ENCODE assay signal across 8 mouse cellular contexts in genomic region chr4:133815635-133816503, GRCm38 (mm10). TPM values are rescaled to one million over a fixed set of nuclear protein-coding genes. Genes with fewer than 3 reads are reported as not detected.
DNase-seq lines count a peak whose midpoint lies in the region; ATAC-seq and TF ChIP-seq lines count a peak whose summit lies in the region.

No protein-coding gene starts in this region.

- 0 out of 2 replicates have a peak overlapping the region, but pooled peaks have one; percentile 13 for H3K27ac ChIP-seq in midbrain, embryonic 11.5 days (ENCODE audit: low read depth, low read length)
- H3K27ac ChIP-seq in midbrain, embryonic 16.5 days (ENCODE audit: low read length), result no peak overlapping the region
- H3K27ac ChIP-seq in forebrain, embryonic 14.5 days (ENCODE audit: low read depth, low read length), result no peak overlapping the region
- peak overlapping the region; percentile 57 for H3K27ac ChIP-seq in intestine, postnatal 0 days (ENCODE audit: low read depth, low read length)

- peak overlapping the region; percentile 25; the same call in 1 of the 2 replicates for H3K9ac ChIP-seq in midbrain, embryonic 11.5 days (ENCODE audit: low read length)
- no peak overlapping the region for H3K9ac ChIP-seq in midbrain, embryonic 16.5 days (ENCODE audit: low read depth, low read length)
- H3K9ac ChIP-seq in forebrain, embryonic 14.5 days (ENCODE audit: low read length), result 0 out of 2 replicates have a peak overlapping the region, but pooled peaks have one; percentile 21
- no peak overlapping the region for H3K9ac ChIP-seq in intestine, postnatal 0 days (ENCODE audit: low read depth, low read length)

- TF ChIP-seq CTCF in intestine, postnatal 0 days (IDR thresholded peaks at IDR 0.05; ENCODE audit: low read depth), result no peak

- 2% methylated on average over 16 of the region's 16 CpGs for WGBS in midbrain, embryonic 11.5 days
- WGBS in midbrain, embryonic 16.5 days, result 5% methylated on average over 16 of the region's 16 CpGs
- WGBS in forebrain, embryonic 14.5 days, result 5% methylated on average over 16 of the region's 16 CpGs
- WGBS in intestine, postnatal 0 days, result 17% methylated on average over 16 of the region's 16 CpGs

- H3K4me1 ChIP-seq in midbrain, embryonic 11.5 days (ENCODE audit: control insufficient read depth, insufficient read depth, low read length), result peaks cover 19% of the 10 kb centered on the region
- H3K4me1 ChIP-seq in midbrain, embryonic 16.5 days (ENCODE audit: control insufficient read depth, insufficient read depth, low read length), result peaks cover 4% of the 10 kb centered on the region
- H3K4me1 ChIP-seq in forebrain, embryonic 14.5 days (ENCODE audit: control insufficient read depth, insufficient read depth, low read length), result peaks cover 12% of the 10 kb centered on the region; the same call in 1 of the 2 replicates
- no peaks in the 10 kb centered on the region for H3K4me1 ChIP-seq in intestine, postnatal 0 days (replicated peaks; ENCODE audit: control insufficient read depth, insufficient read depth, low read length)

- no peaks in the 10 kb centered on the region for H3K27me3 ChIP-seq in midbrain, embryonic 11.5 days (ENCODE audit: control insufficient read depth, insufficient read depth, low read length)
- H3K27me3 ChIP-seq in midbrain, embryonic 16.5 days (ENCODE audit: control insufficient read depth, insufficient read depth, low read depth, low read length), result no peaks in the 10 kb centered on the region; the same call in 1 of the 2 replicates
- no peaks in the 10 kb centered on the region for H3K27me3 ChIP-seq in forebrain, embryonic 14.5 days (replicated peaks; ENCODE audit: control insufficient read depth, insufficient read depth, low read length)
- no peaks in the 10 kb centered on the region for H3K27me3 ChIP-seq in intestine, postnatal 0 days (replicated peaks; ENCODE audit: control insufficient read depth, insufficient read depth, low read length)

- no peak overlapping the region for H3K4me3 ChIP-seq in midbrain, embryonic 11.5 days (ENCODE audit: low read depth, low read length)
- H3K4me3 ChIP-seq in midbrain, embryonic 16.5 days (ENCODE audit: low read depth, low read length), result no peak overlapping the region
- H3K4me3 ChIP-seq in forebrain, embryonic 14.5 days (ENCODE audit: low read depth, low read length), result no peak overlapping the region
- H3K4me3 ChIP-seq in intestine, postnatal 0 days (ENCODE audit: low read depth, low read length), result peak overlapping the region; percentile 23

- H3K9me3 ChIP-seq in midbrain, embryonic 11.5 days (ENCODE audit: control insufficient read depth, low read length), result no peaks in the 10 kb centered on the region
- no peaks in the 10 kb centered on the region for H3K9me3 ChIP-seq in midbrain, embryonic 16.5 days (replicated peaks; ENCODE audit: control insufficient read depth, low read length, poor library complexity, severe bottlenecking)
- no peaks in the 10 kb centered on the region for H3K9me3 ChIP-seq in forebrain, embryonic 14.5 days (replicated peaks; ENCODE audit: control insufficient read depth, low read length)
- no peaks in the 10 kb centered on the region for H3K9me3 ChIP-seq in intestine, postnatal 0 days (ENCODE audit: control insufficient read depth)

- peak overlapping the region; percentile 21; the same call in 1 of the 2 replicates for H3K4me2 ChIP-seq in midbrain, embryonic 11.5 days
- no peak overlapping the region for H3K4me2 ChIP-seq in midbrain, embryonic 16.5 days (ENCODE audit: low read length)
- no peak overlapping the region; the same call in 1 of the 2 replicates for H3K4me2 ChIP-seq in forebrain, embryonic 14.5 days (ENCODE audit: low read length)
- peak overlapping the region; percentile 57 for H3K4me2 ChIP-seq in intestine, postnatal 0 days (replicated peaks; ENCODE audit: low read depth)

- peak; percentile 92 for DNase-seq in midbrain, embryonic 11.5 days (ENCODE audit: low spot score, missing footprints)
- DNase-seq in forebrain, embryonic 14.5 days (ENCODE audit: low spot score), result peak; percentile 30
- DNase-seq in lung, postnatal 25 days (ENCODE audit: low spot score), result peak; percentile 31
- DNase-seq in frontal cortex, adult 2 months (ENCODE audit: extremely low spot score in 1 of 2, low spot score in 1 of 2), result no peak
- no peak for DNase-seq in gastrocnemius, adult 8-10 months (ENCODE audit: low spot score in 2 of 2)

- ATAC-seq in midbrain, embryonic 11.5 days (ENCODE audit: low FRiP score), result no peak
- ATAC-seq in midbrain, embryonic 16.5 days, result no peak
- no peak for ATAC-seq in forebrain, embryonic 14.5 days
- no peak for ATAC-seq in intestine, postnatal 0 days
- ATAC-seq in megakaryocyte progenitor cell, adult 5-6 weeks (replicated peaks; ENCODE audit: poor library complexity), result no peak

- H3K36me3 ChIP-seq in midbrain, embryonic 11.5 days (ENCODE audit: control insufficient read depth, insufficient read depth, low read length), result no peaks in the 10 kb centered on the region
- H3K36me3 ChIP-seq in midbrain, embryonic 16.5 days (ENCODE audit: control insufficient read depth, insufficient read depth, low read length), result no peaks in the 10 kb centered on the region
- H3K36me3 ChIP-seq in forebrain, embryonic 14.5 days (ENCODE audit: control insufficient read depth, insufficient read depth, low read length), result no peaks in the 10 kb centered on the region
- no peaks in the 10 kb centered on the region for H3K36me3 ChIP-seq in intestine, postnatal 0 days (ENCODE audit: control insufficient read depth, insufficient read depth)

RNA-seq across cellular contexts. Expression of gene Arid1a, which starts 59.3 kb away (rescaled TPM):
- polyA plus RNA-seq in midbrain, embryonic 11.5 days (2014; fragmentation: Nextera tagmentation; extraction: Ambion mirVana), result 39.1 and 39.2 TPM in 2 replicates
- polyA plus RNA-seq in midbrain, embryonic 16.5 days (2015; fragmentation: Nextera tagmentation; extraction: Ambion mirVana), result 28.7 and 36.1 TPM in 2 replicates
- polyA plus RNA-seq in forebrain, embryonic 14.5 days (2014; fragmentation: Nextera tagmentation; extraction: Ambion mirVana), result 30.9 and 35.4 TPM in 2 replicates
- polyA plus RNA-seq in intestine, postnatal 0 days (2015; fragmentation: Nextera tagmentation; extraction: Ambion mirVana), result 10.4 and 12.1 TPM in 2 replicates
- total RNA-seq in megakaryocyte progenitor cell, adult 5-6 weeks (2015), result 106 and 108 TPM in 2 replicates
- total RNA-seq in megakaryocyte progenitor cell, adult 5-6 weeks (2017), result 27.0 and 30.0 TPM in 2 replicates
- polyA plus RNA-seq in frontal cortex, adult 2 months (2012; rRNA removed), result 57.0 and 57.7 TPM in 2 replicates
- total RNA-seq in gastrocnemius, adult 8-10 months (2022), result 10 to 100 TPM; 23.3 to 27.5 (median 26.0) TPM

Comparison
In these comparisons a context has a peak if more than half of its experiments do, and no peak if none do; other contexts are left out.
1. H3K27ac ChIP-seq: peak in midbrain, embryonic 11.5 days (single experiment) and intestine, postnatal 0 days (single experiment); none in midbrain, embryonic 16.5 days (single experiment) and forebrain, embryonic 14.5 days (single experiment).
2. H3K4me2 ChIP-seq: peak in midbrain, embryonic 11.5 days (single experiment) and intestine, postnatal 0 days (single experiment); none in midbrain, embryonic 16.5 days (single experiment) and forebrain, embryonic 14.5 days (single experiment).
3. H3K9ac ChIP-seq: peak in midbrain, embryonic 11.5 days (single experiment) and forebrain, embryonic 14.5 days (single experiment); none in midbrain, embryonic 16.5 days (single experiment) and intestine, postnatal 0 days (single experiment).
4. DNase-seq: peak in midbrain, embryonic 11.5 days (single experiment), forebrain, embryonic 14.5 days (single experiment) and lung, postnatal 25 days (single experiment); none in frontal cortex, adult 2 months (0 of 2) and gastrocnemius, adult 8-10 months (0 of 2).